Mouse (Mus musculus): ENCODE results near the gene Pyroxd1.
A peak's percentile ranks its signal among the peaks of the same experiment; 100 is the strongest.
"Not testable (repeated sequence)": the region's sequence is repeated elsewhere in the genome, so short reads cannot be mapped to it uniquely, and the experiment has no call there.

The Pyroxd1 gene

DNA sequence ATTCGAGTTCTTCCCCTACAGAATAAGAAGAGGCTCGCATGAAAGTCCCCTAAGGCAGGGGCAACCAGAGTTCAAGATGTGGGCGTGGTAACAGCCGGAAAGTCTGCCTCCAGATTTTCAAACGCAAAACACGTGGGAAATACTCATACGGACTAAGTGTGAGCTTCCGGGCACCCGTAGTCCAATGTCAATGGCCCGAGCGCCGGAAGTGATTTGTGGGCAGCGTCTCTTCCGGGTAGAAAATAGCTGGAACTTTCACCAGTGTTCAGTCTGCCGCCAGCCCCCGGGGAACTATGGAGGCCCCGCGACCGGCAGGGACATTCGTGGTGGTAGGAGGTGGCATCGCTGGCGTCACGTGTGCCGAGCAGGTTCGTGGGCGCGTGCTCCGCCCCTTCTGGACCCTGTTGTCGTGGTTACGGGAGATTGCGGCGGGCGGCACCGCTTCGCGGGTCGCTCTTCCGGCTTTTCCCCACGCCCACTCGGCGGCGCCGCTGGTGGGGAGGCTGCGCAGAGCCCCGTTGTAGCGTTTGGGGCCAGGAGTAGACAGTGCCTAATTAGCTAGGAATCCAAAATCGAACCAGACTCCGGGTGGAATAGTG is at the start of gene Pyroxd1:
Pyroxd1 (plus strand) TSS at position 215 of the 599 bp plus-strand sequence.
- peak; percentile 78 to 86 for DNase-seq

DNA sequence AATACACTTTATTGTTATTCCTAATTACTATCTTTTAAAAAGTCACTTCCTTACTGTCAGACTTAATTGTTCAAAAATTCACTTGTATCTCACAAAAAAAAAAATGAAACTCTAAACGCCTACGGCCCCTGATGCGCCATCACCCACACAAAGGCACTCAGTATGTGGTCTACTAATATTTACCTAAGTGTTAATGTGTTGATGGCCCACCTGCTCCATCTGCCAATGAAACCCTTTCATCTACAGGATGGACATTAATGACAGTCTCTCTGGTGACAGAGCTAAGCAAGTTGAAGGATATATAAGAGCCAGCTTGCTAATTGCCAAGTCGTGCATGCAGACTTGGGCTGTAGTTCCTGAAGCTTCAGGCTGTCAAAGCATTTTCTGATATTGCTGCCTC is 47.4 kb upstream of the Pyroxd1 start, which contains the start of gene Iapp:
Iapp (plus strand) TSS at position 326 of the 400 bp plus-strand sequence.
- DNase-seq: no peak

DNA sequence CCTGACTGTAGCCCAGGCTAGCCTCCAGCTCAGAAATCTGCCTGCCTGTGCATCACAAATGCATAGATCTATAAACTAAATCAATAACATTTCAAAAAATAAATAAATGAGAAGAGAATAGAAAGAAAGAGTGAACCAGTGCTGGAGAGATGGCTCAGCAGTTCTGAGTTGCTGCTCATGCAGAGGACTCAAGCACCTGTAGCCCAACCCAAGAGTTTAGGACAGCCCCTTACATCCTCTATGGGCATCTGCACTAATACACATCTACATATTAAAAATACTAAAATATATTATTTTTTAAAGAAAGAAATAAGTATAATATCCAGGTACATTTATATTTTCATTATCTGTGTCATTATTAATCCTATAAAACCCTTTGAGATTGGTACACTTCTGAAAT is 40.4 kb upstream of the Pyroxd1 start:
- DNase-seq: no peak

- DNase-seq: no peak
Observed at GRCm38 (mm10) chr6:142314285-142314684, 31.2 kb upstream of the Pyroxd1 start.

DNA sequence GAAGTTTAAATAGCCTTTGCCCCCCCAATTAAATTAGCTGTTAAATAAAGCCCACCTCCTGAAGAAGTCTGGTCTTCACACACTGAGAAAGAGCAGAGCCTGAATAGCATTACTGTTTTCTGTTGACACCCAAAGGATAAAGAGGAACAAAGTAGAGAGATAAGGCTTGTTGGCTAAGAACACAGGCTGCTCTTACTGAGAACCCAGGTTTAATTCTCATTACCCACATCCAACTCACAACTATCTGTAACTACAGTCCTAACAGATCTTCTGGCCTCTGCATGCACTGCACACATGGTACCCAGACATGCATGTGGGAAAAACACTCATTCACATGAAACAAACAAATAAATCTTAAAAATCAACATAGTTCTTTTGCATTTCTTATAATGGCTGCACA is 28.3 kb upstream of the Pyroxd1 start:
- DNase-seq: no peak

DNA sequence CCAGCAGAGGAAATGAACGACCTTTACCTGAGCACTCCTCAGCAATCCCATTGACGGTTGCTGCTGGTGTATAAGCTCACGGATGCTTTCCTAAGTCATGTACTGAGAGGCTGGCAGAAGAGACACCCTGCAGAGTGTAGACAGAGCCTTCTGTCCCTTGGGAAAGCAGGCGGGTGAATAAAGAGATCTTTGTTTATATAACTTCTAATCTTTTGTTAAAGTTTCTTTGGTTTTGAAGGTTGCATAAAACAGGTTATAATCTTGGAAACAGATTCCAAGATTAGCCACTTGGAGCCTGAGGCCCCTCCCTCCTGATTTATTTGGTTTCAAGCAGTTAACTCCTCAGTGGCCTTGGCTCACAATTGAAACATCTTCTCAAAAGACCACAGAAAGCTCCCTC is 22.6 kb upstream of the Pyroxd1 start, which contains the start of gene Slco1a5:
Slco1a5 (minus strand) TSS at position 101 of the 400 bp plus-strand sequence.
- DNase-seq: no peak

- DNase-seq: no peak
Observed at GRCm38 (mm10) chr6:142326598-142326997, 18.9 kb upstream of the Pyroxd1 start.

DNA sequence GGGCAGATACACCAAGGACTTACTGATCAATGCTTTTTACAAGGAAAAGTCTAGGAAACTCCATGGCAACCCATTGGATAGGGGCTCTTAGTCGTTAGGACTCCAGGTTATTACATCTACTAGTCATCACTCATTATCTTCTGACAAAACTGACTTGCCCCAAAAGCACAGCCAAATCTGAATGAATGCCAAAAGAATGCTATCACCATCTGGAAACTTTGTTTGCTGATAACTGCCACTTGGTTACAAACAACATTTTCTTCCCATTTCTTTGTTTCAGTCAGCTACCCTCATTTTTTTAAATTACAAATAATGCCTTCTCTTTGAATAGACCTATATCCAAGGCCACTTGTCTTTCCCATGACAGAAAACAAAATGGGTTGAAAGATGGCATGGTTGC is 16.3 kb upstream of the Pyroxd1 start:
- no peak for DNase-seq

DNA sequence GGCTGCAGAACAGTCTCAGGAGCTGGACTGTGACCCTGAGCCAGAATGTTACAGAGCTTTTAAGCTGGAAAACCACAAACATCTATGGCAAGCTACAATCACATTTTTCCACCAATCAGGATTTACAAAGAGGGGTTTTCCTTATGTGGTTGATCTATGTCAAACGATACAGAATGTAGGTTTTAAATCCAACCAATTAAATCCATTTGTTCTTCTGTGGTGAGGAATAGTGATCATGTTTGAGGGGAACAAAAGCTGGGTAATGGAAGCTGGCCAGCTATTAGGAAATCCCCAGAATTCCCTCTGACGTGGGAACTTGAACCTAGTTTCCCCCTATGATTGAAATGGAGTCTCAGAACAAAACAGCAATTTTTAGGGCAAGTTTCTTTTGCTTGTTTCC is 6.5 kb upstream of the Pyroxd1 start:
- no peak for DNase-seq

- DNase-seq: no peak
Observed at GRCm38 (mm10) chr6:142339576-142339975, 5.9 kb upstream of the Pyroxd1 start.

- DNase-seq: peak; percentile 20 to 37
Observed at GRCm38 (mm10) chr6:142343561-142343960, 1.9 kb upstream of the Pyroxd1 start.

DNA sequence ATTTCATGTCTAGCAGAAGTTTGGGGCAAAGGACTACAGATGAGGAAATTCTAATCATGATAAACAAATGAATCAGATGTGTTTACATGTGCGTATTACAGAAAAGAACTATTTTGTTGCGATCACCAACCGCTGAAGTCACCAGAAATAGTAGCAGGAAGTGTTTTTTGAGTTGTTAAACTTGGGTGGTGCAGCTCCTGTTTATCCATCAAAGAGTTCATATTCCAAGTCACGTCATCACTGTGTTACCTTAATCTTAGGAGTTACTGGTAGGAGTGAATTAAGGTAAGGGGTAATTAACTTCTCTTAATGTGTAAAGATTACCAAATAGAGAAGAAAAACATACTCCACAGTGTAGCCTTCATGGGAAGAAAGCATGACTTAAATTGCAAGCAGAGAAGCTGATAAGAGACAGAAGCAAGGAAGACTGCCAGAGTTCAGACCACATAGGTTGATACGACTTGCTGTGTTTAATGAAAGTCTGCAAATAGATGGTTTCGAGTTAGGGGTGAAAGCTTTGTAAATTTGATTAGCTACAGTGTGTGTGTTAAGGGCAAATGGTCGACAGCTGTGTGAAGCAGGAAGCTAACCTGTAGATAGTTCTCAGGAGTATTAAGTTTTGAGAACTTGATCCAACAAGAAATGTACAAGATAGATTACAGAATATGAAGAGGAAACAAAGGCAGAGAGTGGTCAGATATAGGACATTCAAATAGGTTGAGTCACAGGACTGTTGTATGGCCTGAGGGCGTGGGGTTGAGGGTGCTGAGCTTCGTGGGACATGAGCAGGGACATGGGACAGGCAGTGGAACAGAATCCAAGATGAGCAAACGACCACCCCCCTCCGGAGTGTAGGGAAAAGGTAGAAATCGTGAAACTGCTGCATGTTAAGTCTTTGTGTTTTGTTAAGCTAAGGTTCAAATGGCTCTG is 992 bp downstream of the Pyroxd1 start:
- no peak for DNase-seq

- no peak for DNase-seq
Observed at GRCm38 (mm10) chr6:142347431-142348385, 2.3 kb downstream of the Pyroxd1 start.

DNA sequence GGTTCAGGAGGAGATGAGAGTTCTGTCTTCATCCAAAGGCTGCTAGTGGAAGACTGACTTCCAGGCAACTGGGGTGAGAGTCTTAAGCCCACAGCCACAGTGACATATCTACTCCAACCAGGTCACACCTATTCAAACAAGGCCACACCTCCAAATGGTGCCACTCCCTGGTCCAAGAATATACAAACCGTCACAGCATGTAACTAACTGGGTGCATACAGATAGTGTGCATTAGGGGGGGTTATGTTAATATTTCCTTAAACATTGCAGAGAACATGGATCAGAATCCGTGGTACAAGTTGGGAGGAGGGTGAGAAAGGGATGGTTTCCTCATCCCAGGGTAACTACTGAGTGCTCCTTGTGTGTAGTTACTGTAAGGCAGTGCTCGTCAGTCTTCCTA is 6.6 kb downstream of the Pyroxd1 start:
- not testable (repeated sequence) for DNase-seq

DNA sequence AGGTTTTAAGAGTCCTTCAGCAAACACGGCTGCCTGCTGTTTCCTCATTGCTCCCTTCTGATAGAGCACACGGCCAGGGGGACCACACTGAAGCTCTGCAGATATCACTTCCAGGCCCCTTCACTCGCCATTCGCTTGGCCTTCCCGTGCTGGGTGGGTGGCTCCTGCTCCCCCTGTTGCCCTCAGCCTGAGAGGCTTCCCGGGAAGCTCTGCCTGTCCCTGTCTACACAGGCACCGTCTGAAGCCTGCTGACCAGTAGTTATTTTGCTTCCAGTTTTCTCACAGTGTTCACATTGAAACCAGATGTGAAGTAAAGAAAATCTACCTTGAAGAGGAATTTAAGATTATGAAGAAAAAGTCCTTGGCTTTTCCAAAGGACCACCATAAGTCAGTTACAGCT is 11.7 kb downstream of the Pyroxd1 start:
- no peak for DNase-seq

GRCm38 (mm10) chr6:142362036-142362435 is 16.6 kb downstream of the Pyroxd1 start:
- DNase-seq: no peak

DNA sequence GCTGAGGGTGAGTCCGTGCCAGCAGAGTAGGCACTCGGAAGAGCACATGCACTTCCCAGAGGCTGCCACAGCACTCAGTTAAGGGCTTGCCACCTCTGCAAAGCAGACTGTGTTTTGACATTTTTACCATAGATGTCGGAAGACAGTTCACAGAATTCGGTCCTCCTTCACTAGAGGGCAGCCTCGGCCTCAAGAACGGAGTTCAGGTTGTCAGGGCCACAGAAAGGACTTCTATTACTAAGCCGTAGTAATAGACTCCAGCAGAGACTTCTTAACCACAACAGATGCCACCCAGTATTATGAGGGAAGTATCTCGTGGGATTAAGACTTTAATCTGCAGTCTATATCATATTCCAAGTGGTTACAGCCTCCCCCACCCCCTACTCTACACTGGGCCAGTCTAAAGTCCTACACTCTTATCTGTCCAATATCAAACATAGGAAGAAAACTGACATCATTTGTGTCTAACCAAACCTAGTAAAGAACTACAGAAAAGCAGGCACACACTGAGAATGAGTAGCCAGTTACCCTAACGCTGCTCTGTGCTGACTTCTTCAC is 17.6 kb downstream of the Pyroxd1 start:
- DNase-seq: no peak

GRCm38 (mm10) chr6:142365742-142366472 is 20.5 kb downstream of the Pyroxd1 start:
- no peak for DNase-seq

- no peak for DNase-seq
Observed at GRCm38 (mm10) chr6:142366473-142367018, 21.1 kb downstream of the Pyroxd1 start.

DNA sequence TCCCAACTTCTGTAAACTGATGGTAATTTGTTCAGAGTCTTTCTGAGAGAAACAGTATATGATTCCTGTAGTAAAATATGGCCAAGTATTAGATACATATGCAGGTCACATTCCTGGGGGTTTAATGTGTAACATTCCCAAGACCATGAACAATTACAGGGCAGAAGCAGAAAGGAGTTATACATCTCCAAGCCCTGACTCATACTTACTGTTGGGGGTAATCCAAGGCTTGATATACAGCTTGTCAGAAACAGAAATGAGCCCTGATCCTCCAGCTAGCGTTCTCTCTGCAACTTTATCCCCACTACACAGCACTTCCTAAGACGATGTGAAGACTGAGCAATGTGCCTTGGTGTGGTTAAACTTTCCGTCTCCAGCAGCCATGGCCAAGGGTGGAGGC is 22.1 kb downstream of the Pyroxd1 start:
- no peak for DNase-seq

DNA sequence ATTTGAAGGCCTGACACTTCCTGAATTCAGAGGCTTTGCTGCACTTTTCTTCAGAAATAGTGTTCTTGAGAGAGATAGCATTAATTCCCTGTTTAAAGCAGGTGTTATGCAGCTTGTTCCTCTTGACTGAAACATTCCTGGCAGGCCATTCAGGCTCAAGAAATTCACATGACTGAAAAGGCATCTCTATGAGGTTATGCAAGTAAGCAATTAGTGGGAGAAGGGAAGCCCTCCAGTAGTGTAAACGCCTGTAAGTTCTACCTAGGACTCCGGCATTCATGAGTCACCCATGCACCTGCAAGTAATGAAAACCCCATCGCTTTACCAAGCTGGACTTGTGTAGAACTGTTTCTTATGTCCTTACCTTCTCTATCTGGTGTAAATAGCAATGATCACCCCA is 24.1 kb downstream of the Pyroxd1 start:
- no peak for DNase-seq

GRCm38 (mm10) chr6:142377081-142377480 is 31.6 kb downstream of the Pyroxd1 start:
- no peak for DNase-seq
